Mouse (Mus musculus) cerebellum, adult 8-10 months (tissue): ENCODE data around the gene Ash1l.
A peak's percentile ranks its signal among the peaks of the same experiment; 100 is the strongest.

Experiments used
- DNase-seq: peaks from one replicate; pipeline ENCODE4 v3.0.0; 2022

Gene Ash1l

DNA sequence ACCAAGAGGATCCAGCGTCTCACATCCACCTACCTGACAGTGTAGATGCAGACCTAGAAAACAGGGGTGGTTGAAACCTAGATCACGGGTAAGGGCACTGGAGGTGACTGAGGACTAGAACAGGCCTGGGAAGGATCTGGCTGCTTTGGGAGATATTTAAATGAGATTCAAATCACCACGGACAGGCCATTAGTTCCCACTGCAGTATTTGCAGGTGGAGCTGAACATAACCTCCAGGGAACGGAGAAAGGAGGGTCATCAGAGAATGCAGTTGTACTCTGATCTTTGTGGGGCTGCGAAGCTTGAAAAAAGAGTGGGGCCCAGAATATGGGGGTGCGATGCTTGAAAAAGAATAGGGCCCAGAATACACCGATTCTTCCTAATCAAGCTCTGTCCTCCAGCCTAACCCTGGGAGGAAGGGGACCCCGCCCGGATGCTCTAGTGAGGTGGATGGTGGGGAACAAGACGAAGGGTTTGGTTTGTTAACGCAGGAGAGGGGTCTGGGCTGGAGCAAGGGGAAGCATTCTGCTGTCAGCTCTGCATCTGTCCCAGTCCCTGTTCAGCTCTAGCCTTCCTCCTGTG is 142.2 kb downstream of the Ash1l start:
- DNase-seq, result no peak

- peak; percentile 96 for DNase-seq
Observed at GRCm38 (mm10) chr3:89093175-89093574, 142.8 kb downstream of the Ash1l start, which contains the start of gene Rusc1. Gene Rusc1, minus strand, starts transcription at chr3:89093311.

DNA sequence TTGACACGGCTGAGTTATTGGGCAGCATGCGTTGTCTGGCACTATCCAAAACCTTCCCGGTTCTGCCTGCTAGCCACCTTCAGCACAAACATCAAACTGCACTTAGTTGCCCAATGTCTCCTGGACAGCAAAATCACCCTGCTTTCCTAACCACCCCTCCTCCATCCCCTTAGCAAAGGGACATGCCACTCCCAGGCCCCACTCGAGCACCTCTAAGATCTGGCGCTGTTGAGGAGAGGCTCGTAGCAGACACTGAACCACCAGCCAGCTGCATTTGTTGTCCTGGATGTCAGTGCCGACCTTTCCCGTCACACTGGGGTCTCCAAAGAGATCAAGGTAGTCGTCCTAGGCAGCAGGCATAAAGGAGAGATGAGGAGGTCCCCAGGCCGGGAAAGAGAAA is 143.6 kb downstream of the Ash1l start:
- no peak for DNase-seq

- DNase-seq, result peak; percentile 52
Observed at GRCm38 (mm10) chr3:89100811-89101210, 150.4 kb downstream of the Ash1l start, which contains the start of gene Gm43738. Gene Gm43738, minus strand, starts transcription at chr3:89101099.

DNA sequence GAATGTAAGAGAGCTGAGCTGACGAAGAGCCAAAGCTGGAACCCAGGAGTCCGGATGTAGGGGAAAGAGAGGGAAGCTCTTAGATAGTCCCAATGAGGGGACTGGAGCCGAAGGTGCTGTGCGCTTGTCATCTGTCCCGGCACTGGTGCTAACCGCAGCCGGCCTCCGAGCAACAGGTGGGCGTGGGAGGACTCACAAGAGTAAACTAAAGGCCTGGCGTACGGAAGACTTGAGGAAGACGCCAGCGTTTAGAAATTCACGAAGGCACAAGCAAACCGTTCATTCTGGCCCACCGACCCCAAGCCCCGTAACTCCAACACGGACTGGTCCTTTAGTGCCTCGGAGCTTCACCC is 151.0 kb downstream of the Ash1l start:
- no peak for DNase-seq

DNA sequence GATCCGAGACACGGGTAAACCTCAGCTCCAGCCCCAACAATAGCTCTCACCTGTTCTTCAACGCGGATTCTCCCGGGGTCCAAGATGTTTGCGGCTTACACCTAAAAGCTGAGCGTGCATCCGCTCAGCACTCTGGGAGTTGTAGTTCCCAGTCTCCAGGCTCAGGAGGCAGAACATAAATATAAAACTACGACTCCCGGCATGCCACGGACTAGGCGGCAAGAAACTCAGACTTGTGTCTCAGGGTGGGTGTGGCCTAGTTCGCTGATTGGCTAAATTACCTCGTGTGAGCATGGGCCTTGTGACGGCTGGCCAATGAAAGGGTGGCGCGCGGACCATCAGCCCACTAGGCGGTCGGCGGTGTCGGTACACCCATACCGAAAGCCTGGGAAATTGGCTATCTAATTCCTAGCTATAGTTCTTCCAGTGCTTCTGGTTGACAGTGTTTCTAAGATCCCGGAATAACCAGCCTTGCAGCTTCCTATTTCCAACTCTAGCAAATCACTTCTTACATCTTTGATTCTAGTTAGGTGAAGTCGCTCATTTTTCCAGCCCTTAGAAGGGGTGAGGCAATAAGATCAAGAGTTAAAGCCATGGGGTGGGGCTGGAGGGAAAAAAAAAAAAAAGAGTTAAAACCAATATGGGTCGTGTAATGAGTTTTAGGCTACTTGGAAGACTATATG is 151.5 kb downstream of the Ash1l start, which contains the start of gene Fdps:
Gene Fdps, minus strand, starts transcription at position 148 of the 683 bp plus-strand sequence.
- peak; percentile 96 for DNase-seq

DNA sequence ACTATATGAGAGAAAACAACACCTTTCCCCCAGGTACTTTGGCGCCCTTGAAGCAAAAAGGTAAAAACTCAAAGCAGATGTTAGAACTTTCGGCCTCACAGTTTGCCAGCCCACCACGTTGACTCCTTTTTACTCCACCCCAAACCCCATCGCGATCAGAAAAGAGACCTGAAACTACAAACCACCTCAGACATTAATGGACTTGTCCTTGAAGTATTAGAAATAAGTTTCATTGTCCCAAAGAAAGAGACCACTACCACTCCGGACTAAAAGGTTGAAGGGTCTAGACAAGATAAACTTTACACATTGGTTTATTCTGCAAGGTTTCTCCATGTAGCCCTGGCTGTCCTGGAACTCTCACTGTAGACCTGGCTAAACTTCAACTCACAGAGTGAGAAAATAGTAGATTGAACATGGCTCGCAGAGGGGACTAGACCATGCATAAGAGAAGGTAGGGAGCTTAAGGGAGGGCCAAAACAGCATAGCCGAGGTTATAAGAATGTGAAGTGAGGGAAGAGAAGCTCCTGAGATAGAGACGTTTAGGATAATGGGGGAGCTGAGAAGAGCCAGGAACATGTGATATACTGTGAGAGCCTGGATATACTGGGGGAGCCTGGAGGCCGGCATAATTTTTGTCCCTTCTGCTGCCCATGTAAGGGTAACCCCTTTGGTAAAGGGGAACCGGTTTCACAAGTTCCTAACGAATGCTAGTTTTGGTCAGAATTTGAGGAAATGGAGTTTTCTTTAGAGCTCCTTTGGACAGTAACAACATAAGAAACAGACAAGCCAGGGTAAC is 152.3 kb downstream of the Ash1l start:
- no peak for DNase-seq

- no peak for DNase-seq
Observed at GRCm38 (mm10) chr3:89103291-89103595, 152.8 kb downstream of the Ash1l start.

DNA sequence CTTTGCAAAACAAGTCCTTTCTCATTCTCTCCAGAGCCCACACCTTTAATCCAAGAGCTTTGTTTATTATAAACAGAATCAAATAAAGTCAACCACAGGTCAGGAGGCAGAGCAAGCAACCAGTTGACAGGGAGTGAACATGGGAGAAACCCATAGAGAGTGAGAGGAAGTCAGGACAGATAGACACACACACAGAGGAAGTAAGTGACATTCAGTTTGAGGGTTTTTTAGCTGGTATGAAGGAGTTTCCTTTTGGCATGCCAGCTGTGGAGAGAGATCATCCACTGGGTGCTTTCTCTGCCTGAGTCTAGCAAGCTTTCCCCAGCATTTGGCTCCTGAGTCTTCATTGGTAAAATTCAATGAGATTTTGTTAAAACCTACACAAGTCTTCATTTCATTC is 156.5 kb downstream of the Ash1l start:
- no peak for DNase-seq

DNA sequence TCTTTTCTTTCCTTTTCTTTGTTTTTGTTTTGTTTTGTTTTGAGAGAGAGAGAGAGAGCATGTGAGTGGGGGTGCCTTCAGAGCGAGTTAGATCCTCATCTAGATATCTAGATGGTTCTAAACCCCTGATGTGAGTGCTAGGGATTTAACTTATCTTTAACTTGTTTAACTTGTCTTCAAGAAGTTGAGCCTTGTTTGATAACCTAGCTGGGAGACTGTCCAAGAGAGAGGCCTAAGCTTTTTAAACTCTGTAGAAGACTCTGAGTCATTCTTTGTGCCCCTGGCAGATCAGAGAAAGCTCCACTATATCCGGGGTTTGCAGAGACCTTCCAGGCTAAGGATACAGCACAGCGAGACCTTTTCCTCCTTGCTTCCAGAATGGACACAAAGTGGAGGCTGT is 157.1 kb downstream of the Ash1l start:
- no peak for DNase-seq

GRCm38 (mm10) chr3:89108146-89108545 is 157.7 kb downstream of the Ash1l start:
- no peak for DNase-seq

DNA sequence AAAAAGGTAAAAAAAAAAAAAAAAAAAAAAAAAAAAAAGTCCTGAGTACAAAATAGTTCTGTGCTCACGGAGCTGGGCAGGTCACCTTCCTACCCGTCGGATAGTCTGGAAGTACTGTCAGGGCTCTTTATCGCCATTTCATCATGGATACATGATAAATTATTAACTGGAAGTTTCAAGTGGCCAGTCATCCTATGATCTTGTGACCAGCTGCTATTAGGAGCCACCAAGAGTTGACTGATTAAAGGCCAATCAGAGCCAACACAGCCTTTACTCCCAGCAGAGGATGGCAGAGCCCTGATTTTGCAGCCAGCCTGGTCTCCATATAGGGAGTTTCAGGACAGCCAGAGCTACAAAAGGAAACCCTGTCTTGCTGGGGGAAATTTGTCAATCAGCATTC is 162.6 kb downstream of the Ash1l start:
- DNase-seq, result no peak

- DNase-seq, result no peak
Observed at GRCm38 (mm10) chr3:89115522-89115921, 165.1 kb downstream of the Ash1l start.

DNA sequence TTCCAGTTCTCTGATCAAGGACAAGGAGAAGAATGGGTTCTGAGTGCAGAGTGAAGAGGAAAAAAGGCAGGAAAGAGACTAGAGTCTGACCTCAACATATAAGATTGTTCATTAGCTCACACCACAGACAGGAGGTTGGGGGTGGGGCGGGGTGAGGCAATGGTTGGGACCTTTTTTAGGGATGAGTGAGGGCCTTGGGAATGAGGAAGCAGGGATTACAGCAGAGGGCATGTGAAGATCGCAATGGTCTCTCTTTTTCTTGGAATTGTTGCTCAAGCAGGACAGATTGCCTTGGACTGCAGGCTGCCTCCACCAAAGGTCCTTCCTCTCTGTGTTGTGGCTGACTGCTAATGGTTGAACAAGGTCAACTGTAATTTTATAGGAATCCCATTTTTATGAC is 172.9 kb downstream of the Ash1l start:
- no peak for DNase-seq

GRCm38 (mm10) chr3:89124241-89124640 is 173.8 kb downstream of the Ash1l start:
- DNase-seq, result no peak

- no peak for DNase-seq
Observed at GRCm38 (mm10) chr3:89125981-89126380, 175.6 kb downstream of the Ash1l start.
